Mouse (Mus musculus) lung, embryonic 16.5 days (tissue): ENCODE measurements at regions not wholly inside any gene's neighbourhood (a gene's known extent, or its start where the extent isn't known, plus 50 kb on each side); places are given as distances from the start of the nearest gene placed in this dataset. TPM values are rescaled to one million over a fixed set of nuclear protein-coding genes. Genes with fewer than 3 reads are reported as not detected.

ENCODE experiments used
- microRNA counts: library from miRNA; unstranded; fragments of <30 nt; microRNA quantifications from one replicate; lab custom pipeline; 2016
- microRNA-seq: library from miRNA; unstranded; fragments of <30 nt; microRNA quantifications from one replicate; pipeline ENCODE4, GENCODE M21; 2016

MicroRNAs encoded in the stretch of these regions (microRNA counts, 519-probe panel; counts per million panel counts)
- 1,930 counts per million, percentile 31 among the panel's probes with 10 or more counts for microRNA mmu-miR-124 (lab: Ali Mortazavi, UCI)

Small RNA genes in the stretch of these regions (microRNA-seq; reads per million reads assigned to microRNA genes)
- gene Mir124a-1, result not detected
- not detected for gene Mir3078
